Mouse (Mus musculus) left cerebral cortex, adult 9 months (tissue): ENCODE data around the gene Cdk9.

Experiments
- DNase-seq, 2 experiments: peaks; one replicate each; pipeline ENCODE4 v3.0.0; 2022; ENCODE audit warnings: low spot score in 2 of 2

Gene Cdk9

DNA sequence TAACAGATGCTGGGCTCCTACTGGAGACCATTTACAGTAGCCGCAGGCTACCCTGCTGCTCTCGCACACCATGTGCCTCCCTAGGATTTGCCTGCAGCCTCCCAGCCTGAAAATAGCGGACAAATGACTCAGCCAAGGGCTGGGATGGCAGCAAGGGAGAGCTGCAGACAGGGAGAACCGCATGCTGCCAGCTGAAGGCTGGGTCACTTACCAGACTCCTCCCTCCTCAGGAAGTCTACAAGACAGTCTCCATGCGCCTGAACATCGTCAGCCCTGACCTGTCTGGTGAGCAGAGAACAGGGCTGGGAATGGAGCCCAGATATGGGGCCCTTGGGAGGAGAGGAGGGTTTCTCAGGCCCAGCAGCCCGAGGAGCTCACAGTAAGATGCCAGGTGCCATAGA, 32.8 kb downstream of the Cdk9 start:
- DNase-seq = peak; percentile 48 to 68

- DNase-seq = no peak
These were observed 35.2 kb downstream of the Cdk9 start for GRCm38 (mm10) chr2:32677683-32678082.

- DNase-seq = no peak
These were observed 36.1 kb downstream of the Cdk9 start for GRCm38 (mm10) chr2:32676821-32677220.

- no peak for DNase-seq
These were observed 39.5 kb downstream of the Cdk9 start for GRCm38 (mm10) chr2:32673176-32673917.

- no peak for DNase-seq
These were observed 40.8 kb downstream of the Cdk9 start for GRCm38 (mm10) chr2:32671907-32672595.

- no peak for DNase-seq
These were observed 41.7 kb downstream of the Cdk9 start for GRCm38 (mm10) chr2:32671147-32671546.

GRCm38 (mm10) chr2:32669876-32670275, 43.0 kb downstream of the Cdk9 start:
- DNase-seq = no peak

GRCm38 (mm10) chr2:32668176-32668575, 44.7 kb downstream of the Cdk9 start:
- no peak for DNase-seq

- no peak for DNase-seq
These were observed 45.1 kb downstream of the Cdk9 start for GRCm38 (mm10) chr2:32667775-32668174.

DNA sequence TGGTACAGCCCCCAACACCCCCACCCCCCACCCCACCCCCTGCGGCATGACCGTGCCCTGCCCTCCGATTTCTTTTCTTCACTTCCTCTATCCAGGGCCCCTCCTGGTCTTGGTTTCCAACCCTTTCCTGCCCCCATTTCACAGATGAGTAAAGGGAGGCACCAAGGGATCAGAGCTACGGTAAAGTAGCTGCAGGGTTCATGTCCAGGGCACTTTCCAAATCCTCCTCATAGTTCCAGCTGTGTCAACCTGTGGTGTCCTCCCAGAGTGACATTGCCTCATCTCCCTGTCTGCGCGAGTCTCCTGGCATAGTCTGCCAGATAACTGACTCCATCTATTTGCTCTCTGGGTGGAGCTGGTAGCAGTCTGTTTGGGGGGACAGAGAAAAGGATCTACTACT, 47.0 kb downstream of the Cdk9 start:
- no peak for DNase-seq

- DNase-seq = no peak
These were observed 47.5 kb downstream of the Cdk9 start for GRCm38 (mm10) chr2:32665345-32665744.

- no peak for DNase-seq
These were observed 50.6 kb downstream of the Cdk9 start for GRCm38 (mm10) chr2:32662291-32662690.

GRCm38 (mm10) chr2:32661509-32662107, 51.3 kb downstream of the Cdk9 start:
- DNase-seq = no peak

GRCm38 (mm10) chr2:32658873-32659272, 54.0 kb downstream of the Cdk9 start:
- DNase-seq = no peak

DNA sequence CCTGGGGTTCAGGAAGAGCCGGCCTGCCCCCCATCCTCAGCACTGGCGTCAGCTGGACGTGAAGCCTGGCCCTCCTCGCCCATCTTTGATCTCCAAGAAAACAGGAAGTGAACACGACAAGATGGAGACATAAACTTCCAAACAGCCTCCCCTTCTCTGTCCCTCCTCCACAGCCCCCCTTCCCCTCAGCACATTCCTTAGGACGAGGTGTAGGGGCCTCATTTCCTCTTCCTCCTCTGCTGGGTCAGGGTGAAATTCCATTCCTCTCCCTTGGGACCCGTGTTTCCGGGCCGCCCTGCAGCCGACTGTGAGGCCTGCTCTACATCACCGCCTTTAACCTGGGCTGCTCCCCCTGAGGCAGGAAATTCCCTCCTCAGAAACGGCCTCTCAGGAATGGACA, 57.0 kb downstream of the Cdk9 start:
- no peak for DNase-seq
